In the genomic region with DNA sequence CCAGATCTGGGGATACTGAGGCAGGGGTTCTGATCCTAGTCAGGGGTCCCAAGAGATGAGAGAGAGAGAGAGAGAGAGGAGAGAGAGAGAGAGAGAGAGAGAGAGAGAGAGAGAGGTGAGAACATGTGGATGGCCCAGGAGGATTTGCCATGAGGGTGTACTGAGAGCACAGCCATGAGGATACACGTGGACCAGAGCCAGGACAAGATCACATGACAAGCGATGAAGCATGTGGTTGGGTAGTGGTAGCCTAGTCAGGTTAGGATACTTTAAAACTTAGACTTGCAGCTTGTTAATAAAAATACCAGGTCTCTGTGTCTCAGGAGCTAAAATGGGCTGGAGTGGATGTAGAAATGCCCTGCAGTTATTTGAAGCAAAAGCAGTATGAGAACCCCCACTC, we compare ENCODE assay signal across 17 mouse cellular contexts. TPM values are rescaled to one million over a fixed set of nuclear protein-coding genes. Genes with fewer than 3 reads are reported as not detected.
"Had no signal": no experiment of that assay in that cellular context is flagged by ENCODE, and none has a peak within 500 bp of the region (broad histone marks: within the 10 kb centered on the region; RNA-seq: fewer than 3 reads in every experiment).

No protein-coding gene starts in this region.

- H3K9me3 ChIP-seq: neural tube, embryonic 12.5 days; neural tube, embryonic 13.5 days; neural tube, embryonic 15.5 days; stomach, embryonic 15.5 days had no signal

- H3K4me3 ChIP-seq: neural tube, embryonic 12.5 days; neural tube, embryonic 13.5 days; neural tube, embryonic 15.5 days; stomach, embryonic 15.5 days had no signal

- H3K27me3 ChIP-seq: neural tube, embryonic 12.5 days; neural tube, embryonic 13.5 days; neural tube, embryonic 15.5 days; stomach, embryonic 15.5 days had no signal

- H3K9ac ChIP-seq: neural tube, embryonic 12.5 days; neural tube, embryonic 13.5 days; neural tube, embryonic 15.5 days; stomach, embryonic 15.5 days had no signal

- DNase-seq: retina, postnatal 1 day; right cerebral cortex, adult 18-20 months; right cerebral cortex, postnatal 14 days; right cerebral cortex, postnatal 25 days; right cerebral cortex, postnatal 4 days; spleen, adult 18-20 months; thymus, adult 18-20 months; thymus, adult 2 months; thymus, postnatal 14 days; thymus, postnatal 36 days; thymus, postnatal 4 days had no signal

- H3K4me2 ChIP-seq: neural tube, embryonic 12.5 days; neural tube, embryonic 13.5 days; neural tube, embryonic 15.5 days; stomach, embryonic 15.5 days had no signal

- H3K4me1 ChIP-seq: neural tube, embryonic 12.5 days; neural tube, embryonic 13.5 days; neural tube, embryonic 15.5 days; stomach, embryonic 15.5 days had no signal

- H3K27ac ChIP-seq: neural tube, embryonic 12.5 days; neural tube, embryonic 13.5 days; neural tube, embryonic 15.5 days; stomach, embryonic 15.5 days; stomach, postnatal 0 days had no signal

- H3K36me3 ChIP-seq: neural tube, embryonic 12.5 days; neural tube, embryonic 13.5 days; neural tube, embryonic 15.5 days; stomach, embryonic 15.5 days had no signal

RNA-seq across cellular contexts. Expression of a gene that starts 56.5 kb away (rescaled TPM):
- total RNA-seq: neutrophil, adult 5-6 weeks had no signal
